Mouse (Mus musculus) stomach, embryonic 16.5 days (tissue): ENCODE measurements around the gene Scarf1. TPM values are rescaled to one million over a fixed set of nuclear protein-coding genes. Genes with fewer than 3 reads are reported as not detected.

ENCODE experiments used
- ATAC-seq: fragments of 200-750 bp; cut with Nextera tagmentation; 2 replicates; pipeline ENCODE4 v1.8.0; 2017; ENCODE audit warnings: moderate number of reproducible peaks, moderate TSS enrichment; ENCODE audit not compliant: insufficient read depth, low FRiP score
- H3K27ac ChIP-seq: fragments of 300-500 bp; sonication (generic); 2 replicates; pipeline ENCODE4 v1.5.1; 2014; ENCODE audit warnings: low read length
- H3K27me3 ChIP-seq: fragments of 300-500 bp; sonication (generic); 2 replicates; pipeline ENCODE4 v1.6.1; 2014; ENCODE audit warnings: low read length, control low read depth, mixed read lengths; ENCODE audit not compliant: control insufficient read depth, insufficient read depth
- H3K36me3 ChIP-seq: fragments of 300-500 bp; sonication (generic); 2 replicates; pipeline ENCODE4 v1.6.1; 2014; ENCODE audit warnings: low read length; ENCODE audit not compliant: control insufficient read depth, insufficient read depth
- H3K4me1 ChIP-seq: fragments of 300-500 bp; sonication (generic); 2 replicates; pipeline ENCODE4 v1.6.1; 2014; ENCODE audit warnings: low read length, control low read depth, mixed read lengths; ENCODE audit not compliant: control insufficient read depth, insufficient read depth
- H3K4me2 ChIP-seq: fragments of 300-500 bp; sonication (generic); 2 replicates; pipeline ENCODE4 v1.6.1; 2014; ENCODE audit warnings: low read depth, low read length, mixed read lengths
- H3K4me3 ChIP-seq: fragments of 300-500 bp; sonication (generic); replicated peaks from 2 replicates; pipeline ENCODE4 v1.5.1; 2014; ENCODE audit warnings: mild to moderate bottlenecking, low read length
- H3K9ac ChIP-seq: fragments of 300-500 bp; sonication (generic); 2 replicates; pipeline ENCODE4 v1.6.1; 2014; ENCODE audit warnings: low read length
- H3K9me3 ChIP-seq: fragments of 300-500 bp; sonication (generic); replicated peaks from 2 replicates; pipeline ENCODE4 v1.6.1; 2016; ENCODE audit warnings: low read length, control low read depth; ENCODE audit not compliant: control insufficient read depth
- WGBS: fragments of 180-500 bp; shearing (Covaris S2); extraction: QIAGEN DNeasy Blood & Tissue Kit; methylation state at CpG from one replicate; pipeline ENCODE4 v1.1.7; 2014; 5-methylcytosine and 5-hydroxymethylcytosine counted together
- polyA plus RNA-seq: library from polyadenylated mRNA; unstranded; fragments of >200 nt; fragmentation: Nextera tagmentation; extraction: Ambion mirVana; gene quantifications from 2 replicates; pipeline ENCODE4 v1.2.1, GENCODE M21; 2015

The Scarf1 gene
- polyA plus RNA-seq, result 6.2 and 6.7 TPM in 2 replicates

- Histone ChIP-seq H3K9ac (peak within 1 kb of the TSS; percentile 40; the same call in 1 of the 2 replicates), H3K27me3 (no peaks in the 10 kb centered on the region), H3K4me1 (peaks cover 15% of the 10 kb centered on the region), H3K9me3 (no peaks in the 10 kb centered on the region), H3K27ac (no peak within 1 kb of the TSS), H3K4me3 (peak within 1 kb of the TSS; percentile 6; the same call in 1 of the 2 replicates), H3K36me3 (peaks cover 7% of the 10 kb centered on the region), H3K4me2 (0 out of 2 replicates have a peak within 1 kb of the TSS, but pooled peaks have one; percentile 6)
- WGBS, result 58% methylated on average over 8 of the region's 8 CpGs
- ATAC-seq, result no peak
These were observed at the start of gene Scarf1 for GRCm38 (mm10) chr11:75513336-75513735. TSS of gene Scarf1 (plus strand) at chr11:75513540.

GRCm38 (mm10) chr11:75463624-75464023 lies 49.7 kb upstream of the Scarf1 start:
- Histone ChIP-seq H3K4me1 (peaks cover 37% of the 10 kb centered on the region), H3K27me3 (no peaks in the 10 kb centered on the region), H3K4me3 (no peak overlapping the region), H3K36me3 (0 out of 2 replicates have a peak, but pooled peaks cover 5% of the 10 kb centered on the region), H3K9me3 (no peaks in the 10 kb centered on the region), H3K9ac (peak overlapping the region; percentile 83; the same call in 1 of the 2 replicates), H3K4me2 (peak overlapping the region; percentile 99), H3K27ac (peak overlapping the region; percentile 92; the same call in 1 of the 2 replicates)
- no peak for ATAC-seq
- WGBS, result 61% methylated on average over 4 of the region's 4 CpGs

GRCm38 (mm10) chr11:75464417-75464816 lies 48.9 kb upstream of the Scarf1 start:
- Histone ChIP-seq H3K4me2 (no peak overlapping the region), H3K9me3 (no peaks in the 10 kb centered on the region), H3K4me3 (no peak overlapping the region), H3K27me3 (no peaks in the 10 kb centered on the region), H3K36me3 (0 out of 2 replicates have a peak, but pooled peaks cover 5% of the 10 kb centered on the region), H3K9ac (no peak overlapping the region), H3K4me1 (peaks cover 34% of the 10 kb centered on the region), H3K27ac (no peak overlapping the region)
- WGBS, result 86% methylated on average over 6 of the region's 6 CpGs
- ATAC-seq, result no peak

- H3K27ac ChIP-seq, result no peak overlapping the region
- H3K9me3 ChIP-seq, result no peaks in the 10 kb centered on the region
- ATAC-seq, result no peak
- 78% methylated on average over 6 of the region's 6 CpGs for WGBS
- H3K9ac ChIP-seq, result no peak overlapping the region
- no peak overlapping the region for H3K4me2 ChIP-seq
- H3K4me1 ChIP-seq, result peaks cover 28% of the 10 kb centered on the region
- H3K4me3 ChIP-seq, result no peak overlapping the region
- H3K27me3 ChIP-seq, result no peaks in the 10 kb centered on the region
- H3K36me3 ChIP-seq, result 0 out of 2 replicates have a peak, but pooled peaks cover 5% of the 10 kb centered on the region
These were observed 48.3 kb upstream of the Scarf1 start for GRCm38 (mm10) chr11:75465051-75465450.

GRCm38 (mm10) chr11:75466731-75467505 lies 46.4 kb upstream of the Scarf1 start:
- H3K4me3 ChIP-seq, result no peak overlapping the region
- no peak for ATAC-seq
- H3K9me3 ChIP-seq, result no peaks in the 10 kb centered on the region
- 0 out of 2 replicates have a peak, but pooled peaks cover 5% of the 10 kb centered on the region for H3K36me3 ChIP-seq
- WGBS, result 96% methylated on average over 4 of the region's 4 CpGs
- no peaks in the 10 kb centered on the region for H3K27me3 ChIP-seq
- H3K4me2 ChIP-seq, result no peak overlapping the region
- H3K4me1 ChIP-seq, result peaks cover 25% of the 10 kb centered on the region
- no peak overlapping the region for H3K27ac ChIP-seq
- H3K9ac ChIP-seq, result no peak overlapping the region

- Histone ChIP-seq H3K9ac (peak overlapping the region; percentile 82), H3K4me2 (peak overlapping the region; percentile 87), H3K9me3 (no peaks in the 10 kb centered on the region), H3K4me1 (peaks cover 20% of the 10 kb centered on the region), H3K36me3 (0 out of 2 replicates have a peak, but pooled peaks cover 5% of the 10 kb centered on the region), H3K27ac (peak overlapping the region; percentile 17; the same call in 1 of the 2 replicates), H3K27me3 (no peaks in the 10 kb centered on the region), H3K4me3 (peak overlapping the region; percentile 59)
- 17% methylated on average over 19 of the region's 19 CpGs for WGBS
- ATAC-seq, result peak; percentile 77
These were observed 45.7 kb upstream of the Scarf1 start for GRCm38 (mm10) chr11:75467512-75468215.

- H3K27ac ChIP-seq, result peak overlapping the region; percentile 17; the same call in 1 of the 2 replicates
- WGBS, result 56% methylated on average over 7 of the region's 7 CpGs
- H3K9me3 ChIP-seq, result no peaks in the 10 kb centered on the region
- peak overlapping the region; percentile 87 for H3K4me2 ChIP-seq
- H3K4me1 ChIP-seq, result peaks cover 13% of the 10 kb centered on the region
- ATAC-seq, result no peak
- peak overlapping the region; percentile 59 for H3K4me3 ChIP-seq
- H3K27me3 ChIP-seq, result no peaks in the 10 kb centered on the region
- 0 out of 2 replicates have a peak, but pooled peaks cover 5% of the 10 kb centered on the region for H3K36me3 ChIP-seq
- H3K9ac ChIP-seq, result peak overlapping the region; percentile 82
These were observed 44.9 kb upstream of the Scarf1 start for GRCm38 (mm10) chr11:75468410-75468809.

GRCm38 (mm10) chr11:75469261-75469660 lies 44.1 kb upstream of the Scarf1 start:
- H3K4me3 ChIP-seq, result no peak overlapping the region
- no peak overlapping the region for H3K27ac ChIP-seq
- peaks cover 8% of the 10 kb centered on the region for H3K4me1 ChIP-seq
- no peak for ATAC-seq
- H3K36me3 ChIP-seq, result 0 out of 2 replicates have a peak, but pooled peaks cover 5% of the 10 kb centered on the region
- no peaks in the 10 kb centered on the region for H3K9me3 ChIP-seq
- H3K27me3 ChIP-seq, result no peaks in the 10 kb centered on the region
- 93% methylated on average over 4 of the region's 4 CpGs for WGBS
- no peak overlapping the region for H3K4me2 ChIP-seq
- no peak overlapping the region for H3K9ac ChIP-seq
